Mouse (Mus musculus) CD4-positive naive resting alpha-beta T cell, adult 76 days (primary cell): ENCODE data around the gene Zc3h7a. TPM values are rescaled to one million over a fixed set of nuclear protein-coding genes. Genes with fewer than 3 reads are reported as not detected.

Source experiments
- total RNA-seq: library from RNA; stranded (reverse); gene quantifications from one replicate; pipeline ENCODE4 v1.2.4, GENCODE M21; 2023

The Zc3h7a gene
- 340 TPM for total RNA-seq

DNA sequence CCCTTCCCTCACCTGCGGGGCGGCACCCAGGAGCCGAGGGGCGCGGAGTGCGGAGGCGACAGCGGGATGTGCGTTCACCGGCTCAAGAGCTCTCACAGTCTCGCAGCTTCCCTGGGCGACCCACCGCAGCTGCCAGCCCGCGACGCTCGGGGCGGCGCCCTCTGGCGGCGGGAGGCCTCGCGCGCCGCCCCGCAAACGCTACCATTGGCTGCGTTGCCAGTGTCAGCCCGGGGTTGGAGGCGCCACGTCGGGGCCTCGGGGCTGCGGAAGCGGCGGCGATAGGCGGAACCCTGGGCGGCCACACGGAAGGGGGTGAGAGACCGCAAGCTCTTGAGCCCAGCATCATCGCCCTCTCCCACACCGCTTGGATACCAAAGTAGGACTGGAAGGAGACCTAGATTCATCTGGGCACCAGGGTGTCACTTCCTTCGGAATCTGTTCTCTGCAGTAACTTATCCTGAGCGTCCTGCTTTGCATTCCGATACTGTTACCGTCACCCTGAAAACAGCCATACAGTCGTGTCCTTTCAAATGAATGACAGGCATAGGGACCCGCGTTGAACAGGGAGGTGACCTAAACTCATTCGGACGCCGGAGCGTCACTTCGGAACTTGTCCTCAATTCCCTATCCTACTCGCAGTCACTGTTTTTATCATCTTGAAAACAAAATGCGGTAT is at the start of gene Zc3h7a:
Gene Zc3h7a (minus strand): TSS at position 186 of the 676 bp plus-strand sequence.

DNA sequence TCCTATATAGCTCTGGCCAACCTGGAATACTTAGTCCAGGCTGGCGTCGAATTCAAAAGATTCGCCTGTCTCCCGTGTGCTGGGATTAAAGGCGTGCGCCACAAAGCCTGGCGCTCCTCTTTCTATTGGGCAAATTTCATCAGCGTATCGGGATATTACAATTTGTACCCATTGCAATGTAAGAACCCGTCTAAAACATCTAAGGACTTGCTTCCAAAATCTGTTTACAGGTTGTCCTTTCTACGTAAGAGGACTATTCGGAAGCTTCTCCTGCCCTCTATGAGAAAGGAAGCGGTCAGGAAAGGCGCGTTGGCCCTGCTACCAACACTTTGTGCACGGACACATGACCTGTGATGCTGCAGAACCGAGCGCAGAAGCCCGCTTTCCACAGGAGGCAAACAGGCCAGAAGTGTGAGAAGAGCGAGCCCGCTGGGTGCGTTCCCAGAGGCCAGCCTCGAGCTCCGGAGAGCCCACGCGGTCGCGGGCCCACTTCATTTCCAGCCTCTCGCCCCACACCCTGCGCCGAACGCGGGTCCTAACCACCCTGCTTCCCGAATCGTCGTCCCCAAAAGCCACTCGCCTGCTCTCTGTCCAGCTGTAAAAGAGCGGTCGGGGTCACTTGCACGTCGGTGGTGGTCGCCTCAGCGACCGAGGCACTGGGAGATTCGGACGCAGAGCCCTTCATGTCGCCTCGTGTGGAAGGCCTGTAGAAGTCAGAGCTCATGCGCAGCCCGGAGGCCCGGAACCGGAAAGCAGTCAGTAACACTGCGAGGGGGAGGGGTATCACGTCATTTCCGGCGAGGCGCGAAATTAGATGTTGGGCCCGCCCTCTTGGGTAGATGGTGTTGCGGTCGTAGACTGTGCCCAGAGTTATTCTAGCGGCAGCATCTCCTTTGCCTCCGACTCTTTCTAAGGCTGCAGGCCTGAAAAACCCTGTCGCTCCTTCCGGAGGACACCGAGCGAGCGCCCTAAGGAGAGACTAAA is 26.7 kb upstream of the Zc3h7a start, which contains the start of gene Rsl1d1:
Gene Rsl1d1 (minus strand): TSS at position 761 of the 984 bp plus-strand sequence.

DNA sequence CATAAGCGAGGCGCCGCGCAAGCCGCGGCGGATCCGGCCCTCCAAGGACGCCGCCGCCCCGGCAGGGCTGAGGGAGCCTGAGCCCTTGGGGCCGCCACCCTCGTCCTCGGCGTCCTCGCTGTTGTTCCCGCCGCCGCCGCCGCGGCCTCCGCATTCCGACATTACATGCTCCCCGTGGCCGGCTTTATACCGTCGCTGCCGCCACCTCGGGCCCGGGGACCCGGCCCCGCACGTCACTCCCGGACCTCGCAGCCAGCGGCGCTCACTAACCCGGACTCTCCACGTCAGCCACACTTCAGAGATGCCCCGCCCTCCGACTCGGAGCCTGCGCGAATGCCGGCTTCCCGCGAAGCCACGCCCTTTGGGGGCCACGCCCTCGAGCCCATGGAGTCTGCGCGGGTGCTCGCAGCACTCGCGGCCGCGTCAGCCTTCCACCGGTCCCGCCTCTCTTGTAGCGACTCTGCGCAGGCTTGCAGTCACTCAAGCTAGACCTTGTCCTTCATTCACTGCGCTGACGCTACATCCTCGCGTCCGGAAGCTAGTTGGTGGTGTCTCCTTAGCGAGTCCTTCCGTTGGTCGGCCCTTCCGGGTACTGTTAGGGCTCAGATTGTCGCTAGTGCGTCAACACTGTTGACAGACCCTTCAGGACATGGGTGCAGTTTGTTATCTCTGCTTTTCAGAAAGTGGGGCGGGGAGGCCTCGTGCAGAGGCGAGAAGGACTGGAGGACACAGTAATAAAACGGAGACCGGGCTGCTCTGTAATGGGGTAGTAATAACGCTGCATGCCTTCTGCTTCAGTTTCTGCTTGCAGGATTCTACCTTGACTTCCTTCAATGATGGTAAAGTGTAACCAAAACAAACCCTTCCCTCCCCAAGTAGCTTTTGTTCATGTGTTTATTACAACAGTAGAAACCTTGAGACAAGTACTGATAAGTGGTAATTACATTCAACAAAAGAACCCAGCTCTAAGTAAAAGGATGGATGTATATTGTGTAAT is 41.5 kb downstream of the Zc3h7a start, which contains the start of gene Txndc11:
Gene Txndc11 (minus strand): TSS at position 303 of the 997 bp plus-strand sequence.

Other genes with a start within 250 kb of the Zc3h7a start
- gene Snn, start 115.4 kb downstream of the Zc3h7a start, total RNA-seq: 22.2 TPM
- gene Litaf, start 110.2 kb downstream of the Zc3h7a start, total RNA-seq: 12.5 TPM
- gene Txndc11, start 41.7 kb downstream of the Zc3h7a start, total RNA-seq: 45.8 TPM
- 115 TPM for gene Rsl1d1, start 26.9 kb upstream of the Zc3h7a start, total RNA-seq
- 95.4 TPM for gene Gspt1, start 77.9 kb upstream of the Zc3h7a start, total RNA-seq
- not detected for gene Tnfrsf17, start 137.4 kb upstream of the Zc3h7a start, total RNA-seq
- gene Snx29, start 146.5 kb upstream of the Zc3h7a start, total RNA-seq: 47.3 TPM